Mouse (Mus musculus): Measurements from ENCODE around the gene Gm7682. TPM values are rescaled to one million over a fixed set of nuclear protein-coding genes. Genes with fewer than 3 reads are reported as not detected.
"Not testable (repeated sequence)": the region's sequence is repeated elsewhere in the genome, so short reads cannot be mapped to it uniquely, and the experiment has no call there.

Gene Gm7682
- not detected in 2 replicates for polyA plus RNA-seq (2012; rRNA removed)

DNA sequence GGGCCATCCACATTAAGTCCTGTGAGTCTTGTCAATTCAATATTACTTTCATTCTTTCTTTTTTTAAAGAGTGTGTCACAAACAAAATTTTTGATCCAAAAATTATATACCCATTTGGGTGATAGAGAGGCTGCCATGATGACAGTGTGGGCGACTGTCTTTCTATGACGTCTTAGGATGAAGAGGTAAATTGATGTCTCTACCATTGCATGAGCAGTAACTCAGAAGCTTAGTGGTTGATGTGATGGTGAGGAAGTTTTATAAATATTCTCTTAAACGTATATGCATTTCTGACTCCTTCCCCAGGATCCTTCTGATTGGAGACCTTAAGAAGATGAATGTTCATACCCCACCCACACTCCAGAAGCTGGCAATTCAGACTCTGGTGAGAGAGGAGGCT lies at the start of gene Gm7682:
Gene Gm7682, plus strand, starts transcription at position 301 of the 400 bp plus-strand sequence.
- not testable (repeated sequence) for DNase-seq (ENCODE audit: extremely low spot score in 1 of 2, low spot score in 1 of 2)

Other genes with a start within 250 kb of the Gm7682 start
- not detected in 2 replicates for gene Gm3106, start 227.8 kb upstream of the Gm7682 start, polyA plus RNA-seq (2012; rRNA removed)
- not detected in 2 replicates for gene A430089I19Rik, start 139.0 kb upstream of the Gm7682 start, polyA plus RNA-seq (2012; rRNA removed)
- gene Gm6502, start 131.3 kb upstream of the Gm7682 start, polyA plus RNA-seq (2012; rRNA removed): not detected in 2 replicates
- not detected in 2 replicates for gene AA792892, start 106.0 kb upstream of the Gm7682 start, polyA plus RNA-seq (2012; rRNA removed)
- not detected in 2 replicates for gene Gm3139, start 80.5 kb downstream of the Gm7682 start, polyA plus RNA-seq (2012; rRNA removed)
- not detected in 2 replicates for gene Gm3147, start 170.6 kb downstream of the Gm7682 start, polyA plus RNA-seq (2012; rRNA removed)
- gene Gm6509, start 178.2 kb downstream of the Gm7682 start, polyA plus RNA-seq (2012; rRNA removed): not detected in 2 replicates
- gene Gm6205, start 202.6 kb downstream of the Gm7682 start, polyA plus RNA-seq (2012; rRNA removed): not detected in 2 replicates